Mouse (Mus musculus) CH12F3 (cell line): ENCODE measurements around the gene Cfdp1.

Source experiments
- in situ Hi-C: fragments of 300-500 bp; cut with MboI; formaldehyde crosslinking; loops from 2 replicates; pipeline ENCODE4 v1.14.3; 2020; ENCODE audit warnings: low sequenced_read_pairs

Gene Cfdp1

GRCm38 (mm10) chr8:111720115-111720544, 134.0 kb downstream of the Cfdp1 start:
- in situ Hi-C loops: no loop called here

DNA sequence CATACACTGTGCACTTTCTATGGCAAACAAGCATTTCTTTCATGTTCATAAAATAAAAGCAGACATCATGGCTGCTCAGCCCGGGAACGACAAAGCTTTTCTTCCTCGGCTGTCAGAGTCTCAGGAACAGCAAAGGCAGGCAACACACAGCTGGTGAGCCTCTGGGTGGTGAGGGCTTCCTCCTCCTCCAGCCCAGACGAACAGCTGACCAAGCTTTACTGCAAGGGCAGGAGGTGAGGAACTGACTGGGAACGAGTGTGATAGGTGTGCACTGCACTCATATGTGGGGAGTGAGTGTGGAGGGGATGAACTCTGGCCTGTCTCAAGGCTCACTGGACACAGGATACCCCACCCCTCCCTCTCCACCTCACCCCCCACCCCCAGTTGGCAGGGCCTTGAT, 135.2 kb downstream of the Cfdp1 start:
- in situ Hi-C loops: no loop called here
